Mouse (Mus musculus) CH12.LX (cell line): ENCODE measurements around the gene Tnrc6b. TPM values are rescaled to one million over a fixed set of nuclear protein-coding genes. Genes with fewer than 3 reads are reported as not detected.

Source experiments
- DNase-seq: peaks from one replicate; pipeline ENCODE4 v3.0.0-alpha.2; 2013; ENCODE audit errors: extremely low read depth
- H3K27ac ChIP-seq: 2 replicates; pipeline ENCODE4 v1.5.1; 2012; ENCODE audit warnings: low read depth, mild to moderate bottlenecking, control low read depth, moderate library complexity; ENCODE audit not compliant: insufficient read depth
- H3K27me3 ChIP-seq: replicated peaks from 2 replicates; pipeline ENCODE3; 2012; ENCODE audit warnings: inconsistent platforms
- H3K36me3 ChIP-seq, 2 experiments: replicated peaks in 1 of 2; 2 replicates each; pipeline versions ENCODE3 to v1.6.1; 2012; ENCODE audit warnings: inconsistent platforms in 1 of 2, low read length in 1 of 2, mild to moderate bottlenecking in 1 of 2, mixed read lengths in 1 of 2, moderate library complexity in 1 of 2; ENCODE audit not compliant: control insufficient read depth in 1 of 2, insufficient read depth in 1 of 2
- H3K4me1 ChIP-seq, 2 experiments: 2 replicates each; pipeline ENCODE4 v1.6.1; 2012; ENCODE audit warnings: inconsistent platforms in 1 of 2, moderate library complexity in 1 of 2; ENCODE audit not compliant: insufficient read depth in 2 of 2, control insufficient read depth in 1 of 2
- H3K4me2 ChIP-seq: 2 replicates; pipeline ENCODE4 v1.6.1; 2012; ENCODE audit warnings: low read depth, mild to moderate bottlenecking, control low read depth; ENCODE audit not compliant: poor library complexity, insufficient read depth, severe bottlenecking
- H3K4me3 ChIP-seq, 3 experiments: fragments of 150-350 bp in 1 of 3; sonication (generic) in 1 of 3; replicated peaks in 1 of 3; 2 replicates each; pipeline versions ENCODE3 to v1.5.1; 2011 to 2012; ENCODE audit warnings: low read depth in 2 of 3, low read length in 2 of 3, mild to moderate bottlenecking in 2 of 3, moderate library complexity in 2 of 3, control low read depth in 1 of 3, improper control_type of control experiment in 1 of 3, inconsistent platforms in 1 of 3, mixed read lengths in 1 of 3; ENCODE audit not compliant: poor library complexity in 1 of 3
- H3K79me2 ChIP-seq: replicated peaks from 2 replicates; pipeline ENCODE4 v1.6.1; 2012; ENCODE audit warnings: mild to moderate bottlenecking, moderate library complexity; ENCODE audit not compliant: control insufficient read depth, poor library complexity, insufficient read depth, severe bottlenecking; ENCODE audit errors: extremely low read depth
- H3K9ac ChIP-seq: 2 replicates; pipeline ENCODE4 v1.6.1; 2012; ENCODE audit warnings: low read depth, mild to moderate bottlenecking, control low read depth, moderate library complexity; ENCODE audit not compliant: insufficient read depth
- H3K9me3 ChIP-seq: replicated peaks from 2 replicates; pipeline ENCODE3; 2012; ENCODE audit warnings: low read length, inconsistent platforms, mixed read lengths
- CHD1 ChIP-seq: IDR thresholded peaks from 2 replicates; pipeline ENCODE4 v1.6.1; 2012; ENCODE audit warnings: low read depth, low read length, improper control_type of control experiment, inconsistent platforms
- CHD2 ChIP-seq: IDR thresholded peaks from 2 replicates; pipeline ENCODE4 v1.6.1; 2011; ENCODE audit warnings: low read length, improper control_type of control experiment
- CTCF ChIP-seq, 2 experiments: IDR thresholded peaks in 1 of 2; conservative IDR thresholded peaks in 1 of 2; 2 replicates each; pipeline ENCODE4 v1.5.1; 2011 to 2012; ENCODE audit warnings: low read depth in 2 of 2, low read length in 2 of 2, improper control_type of control experiment in 1 of 2, inconsistent platforms in 1 of 2, mild to moderate bottlenecking in 1 of 2, moderate library complexity in 1 of 2
- EP300 ChIP-seq: IDR thresholded peaks from 2 replicates; pipeline ENCODE4 v1.6.1; 2011; ENCODE audit warnings: low read length, improper control_type of control experiment
- ETS1 ChIP-seq: conservative IDR thresholded peaks from 2 replicates; pipeline ENCODE4 v1.6.1; 2012; ENCODE audit warnings: low read depth, mild to moderate bottlenecking, inconsistent platforms, low read length, improper control_type of control experiment, moderate library complexity
- KAT2A ChIP-seq: IDR thresholded peaks from 2 replicates; pipeline ENCODE4 v1.6.1; 2012; ENCODE audit warnings: low read length, improper control_type of control experiment, inconsistent platforms; ENCODE audit not compliant: insufficient replicate concordance
- MAX ChIP-seq: IDR thresholded peaks from 2 replicates; pipeline ENCODE4 v1.6.1; 2011; ENCODE audit warnings: low read length, improper control_type of control experiment
- MXI1 ChIP-seq: IDR thresholded peaks from 2 replicates; pipeline ENCODE4 v1.6.1; 2011; ENCODE audit warnings: mild to moderate bottlenecking, low read depth, low read length, improper control_type of control experiment
- NELFE ChIP-seq: IDR thresholded peaks from 2 replicates; pipeline ENCODE4 v1.6.1; 2011; ENCODE audit warnings: low read depth, low read length, improper control_type of control experiment
- NRF1 ChIP-seq: IDR thresholded peaks from 2 replicates; pipeline ENCODE4 v1.6.1; 2014; ENCODE audit warnings: low read depth, mild to moderate bottlenecking, inconsistent platforms, low read length, improper control_type of control experiment, moderate library complexity
- POLR2AphosphoS2 ChIP-seq: IDR thresholded peaks from 2 replicates; pipeline ENCODE4 v1.6.1; 2011; ENCODE audit warnings: low read depth, low read length, improper control_type of control experiment
- TCF12 ChIP-seq: IDR thresholded peaks from 2 replicates; pipeline ENCODE4 v1.6.1; 2014; ENCODE audit warnings: low read depth, mild to moderate bottlenecking, inconsistent platforms, low read length, improper control_type of control experiment
- ZC3H11A ChIP-seq: IDR thresholded peaks from 2 replicates; pipeline ENCODE4 v1.6.1; 2012; ENCODE audit warnings: low read depth, mild to moderate bottlenecking, inconsistent platforms, low read length, improper control_type of control experiment
- ZNF384 ChIP-seq: IDR thresholded peaks from 2 replicates; pipeline ENCODE4 v1.6.1; 2012; ENCODE audit warnings: low read depth, low read length, improper control_type of control experiment, inconsistent platforms
- dilution Hi-C: fragments of 300-500 bp; cut with MboI; formaldehyde crosslinking; loops from 2 replicates; pipeline ENCODE4 v1.14.3; 2020; ENCODE audit warnings: low sequenced_read_pairs; ENCODE audit not compliant: extremely low pct_unique_long_range_greater_than_20kb, extremely low pct_ligation_motif_present
- in situ Hi-C: fragments of 300-500 bp; cut with MboI; formaldehyde crosslinking; loops from 3 replicates; pipeline ENCODE4 v1.14.3; 2019; ENCODE audit warnings: low sequenced_read_pairs, low pct_ligation_motif_present, low pct_unique_long_range_greater_than_20kb, mixed read lengths
- polyA plus RNA-seq: library from polyadenylated mRNA; unstranded; fragments of >175 nt; gene quantifications from 2 replicates; pipeline ENCODE4 v1.2.1, GENCODE M21; 2012; ENCODE audit warnings: low read depth; ENCODE audit not compliant: insufficient read length
- total RNA-seq, 2 experiments: library from RNA; depleted of rRNA; stranded (reverse); fragments of 300-350 nt in 1 of 2; fragments of >200 nt in 1 of 2; gene quantifications; 2 replicates each; pipeline ENCODE4 v1.2.3; 2012 to 2014

Tnrc6b gene
- total and polyA plus RNA-seq, 3 experiments, result 6.0 to 17.1 (median 16.1) TPM

DNA sequence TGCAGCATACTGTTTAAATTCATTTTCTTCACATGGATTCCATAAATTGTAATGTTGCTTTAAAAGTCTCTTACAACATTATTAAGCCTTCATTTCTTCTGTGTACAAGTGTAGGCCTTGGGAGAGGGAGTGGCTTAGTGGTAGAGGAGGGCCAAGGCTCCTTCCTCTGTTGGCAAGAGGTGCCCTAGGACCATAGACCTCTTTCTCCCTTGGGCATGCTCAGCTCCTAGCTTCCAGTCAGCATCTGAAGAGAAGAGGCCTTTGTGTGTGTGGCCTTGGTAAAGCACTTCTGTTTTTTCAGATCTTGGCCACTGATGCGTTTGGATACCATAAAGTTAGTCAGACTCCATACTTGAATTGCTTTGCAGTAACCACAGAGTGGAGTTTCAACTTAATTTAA lies 133.1 kb downstream of the Tnrc6b start:
- no peak overlapping the region for H3K4me2 ChIP-seq
- no peaks in the 10 kb centered on the region for H3K27me3 ChIP-seq
- DNase-seq, result no peak
- in situ Hi-C loops, result no loop called here
- H3K4me3 ChIP-seq, result no peak overlapping the region
- no peak overlapping the region for H3K27ac ChIP-seq
- peaks cover 0 to 12% of the 10 kb centered on the region in 2 experiments; a peak in 2 of 4 replicates for H3K4me1 ChIP-seq
- dilution Hi-C loops, result no loop called here
- no peaks in the 10 kb centered on the region for H3K9me3 ChIP-seq
- H3K79me2 ChIP-seq, result peaks cover 69% of the 10 kb centered on the region
- no peak for TF ChIP-seq ZNF384
- no peak for TF ChIP-seq EP300
- TF ChIP-seq NRF1, result 0 out of 2 replicates have a peak, but pooled peaks have one; percentile 30
- TF ChIP-seq CHD2, result no peak
- H3K9ac ChIP-seq, result no peak overlapping the region
- H3K36me3 ChIP-seq, result peaks cover 5 to 48% of the 10 kb centered on the region in 2 experiments

DNA sequence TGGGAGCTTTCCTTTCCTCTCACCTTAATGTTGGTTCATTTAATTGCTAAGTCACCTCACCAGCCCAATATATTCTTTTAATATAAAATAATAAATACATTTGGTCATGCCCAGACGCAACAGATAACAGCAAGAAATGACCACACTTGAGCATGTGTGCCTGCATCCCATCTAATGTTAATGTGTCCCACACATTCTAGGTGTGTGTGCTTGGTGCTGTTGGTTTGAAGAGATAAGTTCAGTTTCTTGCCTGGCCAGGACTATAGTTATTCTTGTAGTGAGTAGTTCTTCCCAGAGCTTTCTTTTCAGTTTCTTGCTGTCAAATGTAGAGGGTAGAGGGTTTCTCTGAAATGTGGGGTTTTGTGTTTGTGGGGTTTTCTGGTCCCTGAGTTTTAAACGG lies 133.8 kb downstream of the Tnrc6b start:
- Histone ChIP-seq H3K4me1 (peaks cover 0 to 7% of the 10 kb centered on the region in 2 experiments; a peak in 2 of 4 replicates), H3K4me2 (no peak overlapping the region)
- in situ Hi-C loops, result no loop called here

DNA sequence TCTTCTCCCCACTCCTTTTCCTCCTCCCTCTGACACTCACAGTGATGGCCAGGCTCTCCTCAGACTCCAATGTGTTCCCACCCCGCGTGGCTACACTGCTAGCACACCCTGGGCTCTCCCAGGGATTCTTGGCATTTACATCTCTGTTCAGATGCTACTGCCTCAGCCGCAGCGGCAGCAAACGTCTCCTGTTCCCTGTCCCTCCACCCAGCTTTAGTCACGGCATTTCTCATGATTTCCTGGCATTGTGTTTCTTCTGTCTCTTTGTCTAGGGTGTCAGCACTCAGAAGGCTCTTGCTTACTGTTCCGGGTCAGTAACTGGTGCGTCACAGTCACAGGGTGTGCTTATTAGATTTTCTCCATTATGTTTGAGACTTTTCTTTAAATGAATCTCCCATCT lies 138.9 kb downstream of the Tnrc6b start:
- no peak overlapping the region for H3K4me2 ChIP-seq
- peaks cover 75% of the 10 kb centered on the region for H3K79me2 ChIP-seq
- DNase-seq, result no peak
- no peak overlapping the region for H3K4me3 ChIP-seq
- dilution Hi-C loops, result no loop called here
- no peak overlapping the region for H3K9ac ChIP-seq
- H3K9me3 ChIP-seq, result no peaks in the 10 kb centered on the region
- no peak for TF ChIP-seq KAT2A
- H3K27ac ChIP-seq, result no peak overlapping the region
- peaks cover 0 to 9% of the 10 kb centered on the region in 2 experiments; a peak in 2 of 4 replicates for H3K4me1 ChIP-seq
- H3K36me3 ChIP-seq, result peaks cover 17 to 51% of the 10 kb centered on the region in 2 experiments
- H3K27me3 ChIP-seq, result no peaks in the 10 kb centered on the region
- in situ Hi-C loops, result no loop called here

More for the DNA sequence above, 133.8 kb downstream of the Tnrc6b start:
- dilution Hi-C loops, result no loop called here
- H3K4me3 ChIP-seq, result no peak overlapping the region
- H3K36me3 ChIP-seq, result peaks cover 12 to 48% of the 10 kb centered on the region in 2 experiments
- H3K9ac ChIP-seq, result no peak overlapping the region
- no peak overlapping the region for H3K27ac ChIP-seq
- peaks cover 70% of the 10 kb centered on the region for H3K79me2 ChIP-seq
- no peak for TF ChIP-seq CHD1
- TF ChIP-seq POLR2AphosphoS2, result no peak
- TF ChIP-seq MAX, result no peak
- TF ChIP-seq ETS1, result no peak
- TF ChIP-seq ZC3H11A, result no peak
- no peak for TF ChIP-seq TCF12
- TF ChIP-seq MXI1, result no peak
- no peak for TF ChIP-seq EP300
- TF ChIP-seq NELFE, result no peak
- TF ChIP-seq CTCF (conservative IDR thresholded peaks at IDR 0.05 in 1 of 2, IDR thresholded peaks at IDR 0.05 in 1 of 2; ENCODE audit: low read depth in 2 of 2, low read length in 2 of 2), result no peak
- no peaks in the 10 kb centered on the region for H3K9me3 ChIP-seq
- DNase-seq, result no peak
- no peaks in the 10 kb centered on the region for H3K27me3 ChIP-seq
